Mouse (Mus musculus) intestine, embryonic 16.5 days (tissue): ENCODE data around the gene Prr7. TPM values are rescaled to one million over a fixed set of nuclear protein-coding genes. Genes with fewer than 3 reads are reported as not detected.
"Not testable (repeated sequence)": the region's sequence is repeated elsewhere in the genome, so short reads cannot be mapped to it uniquely, and the experiment has no call there.

Experiments used
- ATAC-seq: fragments of 200-750 bp; cut with Nextera tagmentation; 2 replicates; pipeline ENCODE4 v1.8.0; 2017; ENCODE audit warnings: moderate TSS enrichment, moderate library complexity
- H3K27ac ChIP-seq: fragments of 300-500 bp; sonication (generic); 2 replicates; pipeline ENCODE4 v1.5.1; 2014; ENCODE audit warnings: mild to moderate bottlenecking, low read length
- H3K27me3 ChIP-seq: fragments of 300-500 bp; sonication (generic); replicated peaks from 2 replicates; pipeline ENCODE4 v1.6.1; 2014; ENCODE audit warnings: low read length, control low read depth, mixed read lengths; ENCODE audit not compliant: control insufficient read depth, insufficient read depth
- H3K36me3 ChIP-seq: fragments of 300-500 bp; sonication (generic); 2 replicates; pipeline ENCODE4 v1.6.1; 2014; ENCODE audit warnings: low read length, control low read depth; ENCODE audit not compliant: control insufficient read depth, insufficient read depth
- H3K4me1 ChIP-seq: fragments of 300-500 bp; sonication (generic); 2 replicates; pipeline ENCODE4 v1.6.1; 2014; ENCODE audit warnings: low read length, control low read depth, mixed read lengths; ENCODE audit not compliant: control insufficient read depth, insufficient read depth
- H3K4me2 ChIP-seq: fragments of 300-500 bp; sonication (generic); 2 replicates; pipeline ENCODE4 v1.6.1; 2014; ENCODE audit warnings: low read depth, low read length, control low read depth
- H3K4me3 ChIP-seq: fragments of 300-500 bp; sonication (generic); 2 replicates; pipeline ENCODE4 v1.5.1; 2014; ENCODE audit warnings: mild to moderate bottlenecking, low read length
- H3K9ac ChIP-seq: fragments of 300-500 bp; sonication (generic); 2 replicates; pipeline ENCODE4 v1.6.1; 2014; ENCODE audit warnings: low read depth, low read length
- H3K9me3 ChIP-seq: fragments of 300-500 bp; sonication (generic); 2 replicates; pipeline ENCODE4 v1.6.1; 2016; ENCODE audit warnings: low read length, control low read depth; ENCODE audit not compliant: control insufficient read depth
- WGBS: fragments of 180-500 bp; shearing (Covaris S2); extraction: QIAGEN DNeasy Blood & Tissue Kit; methylation state at CpG from one replicate; pipeline ENCODE4 v1.1.7; 2014; 5-methylcytosine and 5-hydroxymethylcytosine counted together
- polyA plus RNA-seq: library from polyadenylated mRNA; unstranded; fragments of >200 nt; fragmentation: Nextera tagmentation; extraction: Ambion mirVana; gene quantifications from 2 replicates; pipeline ENCODE4 v1.2.1, GENCODE M21; 2015

Prr7 gene
- polyA plus RNA-seq, 1 experiment from 2014 or later = 0.18 TPM

GRCm38 (mm10) chr13:55429226-55429888, 34.7 kb upstream of the Prr7 start:
- Histone ChIP-seq H3K9me3 (no peaks in the 10 kb centered on the region), H3K27me3 (no peaks in the 10 kb centered on the region), H3K4me1 (no peaks in the 10 kb centered on the region), H3K9ac (no peak overlapping the region), H3K27ac (no peak overlapping the region), H3K4me3 (no peak overlapping the region), H3K4me2 (no peak overlapping the region), H3K36me3 (no peaks in the 10 kb centered on the region)
- ATAC-seq = peak; percentile 63
- 55% methylated on average over 12 of the region's 12 CpGs for WGBS

DNA sequence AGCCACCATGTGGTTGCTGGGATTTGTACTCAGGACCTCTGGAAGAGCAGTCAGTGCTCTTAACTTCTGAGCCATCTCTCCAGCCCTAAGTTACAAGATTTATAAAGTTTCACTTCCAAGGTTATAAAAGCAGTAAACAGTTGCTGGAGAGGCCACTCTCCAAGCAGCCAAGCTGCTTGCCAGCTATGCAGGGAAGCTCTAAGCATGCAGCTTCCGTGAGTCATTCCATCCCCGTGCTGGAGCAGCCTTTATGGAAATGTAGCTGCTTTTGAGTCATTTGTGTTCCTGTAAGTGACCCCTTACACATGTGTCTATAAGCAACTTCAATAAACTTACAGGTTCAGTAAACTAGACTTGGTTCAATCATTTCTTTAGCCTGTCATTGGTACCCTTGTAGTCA, 33.5 kb upstream of the Prr7 start:
- no peaks in the 10 kb centered on the region for H3K9me3 ChIP-seq
- H3K27me3 ChIP-seq = no peaks in the 10 kb centered on the region
- no peak overlapping the region for H3K27ac ChIP-seq
- H3K4me3 ChIP-seq = no peak overlapping the region
- ATAC-seq = no peak
- H3K4me2 ChIP-seq = no peak overlapping the region
- 69% methylated on average over 2 of the region's 2 CpGs for WGBS
- no peak overlapping the region for H3K9ac ChIP-seq
- H3K36me3 ChIP-seq = no peaks in the 10 kb centered on the region
- no peaks in the 10 kb centered on the region for H3K4me1 ChIP-seq

DNA sequence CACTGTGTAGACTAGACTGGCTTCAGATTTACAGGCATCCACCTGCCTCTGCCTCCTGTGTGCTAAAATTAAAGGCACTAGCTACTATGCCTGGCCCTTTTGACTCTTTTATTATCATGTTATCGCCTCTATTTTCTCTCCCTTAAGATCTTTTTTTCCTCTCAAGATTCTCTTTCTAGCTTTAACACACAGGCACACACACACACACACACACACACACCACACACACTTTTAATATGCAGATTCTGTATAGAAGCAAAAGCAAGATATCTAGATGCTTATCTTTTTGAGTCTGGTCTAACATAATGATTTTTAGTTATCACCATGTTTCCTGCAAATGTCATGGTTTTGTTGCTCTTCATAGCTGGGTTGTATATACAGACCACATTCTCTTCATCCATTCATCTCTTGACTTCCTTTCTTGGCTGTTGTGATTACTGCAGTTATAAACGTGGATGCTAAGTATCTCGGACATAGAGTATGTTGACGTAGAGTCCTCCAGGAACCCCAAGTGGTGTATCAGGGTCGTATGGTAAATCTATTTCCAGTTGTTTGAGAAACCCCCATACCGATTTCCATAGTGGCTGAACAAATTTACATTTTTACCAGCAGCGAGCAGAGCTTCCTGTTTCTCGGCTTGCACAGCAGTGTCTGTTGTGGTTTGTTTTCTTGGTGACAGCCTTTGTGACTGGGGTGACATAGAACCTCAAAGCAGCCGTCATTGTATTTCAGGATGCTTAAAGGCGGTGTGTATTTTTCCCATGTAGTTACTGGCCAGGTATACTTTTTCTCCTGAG, 32.0 kb upstream of the Prr7 start:
- H3K4me1 ChIP-seq = no peaks in the 10 kb centered on the region
- no peaks in the 10 kb centered on the region for H3K9me3 ChIP-seq
- no peak overlapping the region for H3K4me3 ChIP-seq
- ATAC-seq = no peak
- no peak overlapping the region for H3K27ac ChIP-seq
- no peak overlapping the region for H3K4me2 ChIP-seq
- no peak overlapping the region for H3K9ac ChIP-seq
- WGBS = 65% methylated on average over 10 of the region's 10 CpGs
- no peaks in the 10 kb centered on the region for H3K36me3 ChIP-seq
- H3K27me3 ChIP-seq = no peaks in the 10 kb centered on the region

DNA sequence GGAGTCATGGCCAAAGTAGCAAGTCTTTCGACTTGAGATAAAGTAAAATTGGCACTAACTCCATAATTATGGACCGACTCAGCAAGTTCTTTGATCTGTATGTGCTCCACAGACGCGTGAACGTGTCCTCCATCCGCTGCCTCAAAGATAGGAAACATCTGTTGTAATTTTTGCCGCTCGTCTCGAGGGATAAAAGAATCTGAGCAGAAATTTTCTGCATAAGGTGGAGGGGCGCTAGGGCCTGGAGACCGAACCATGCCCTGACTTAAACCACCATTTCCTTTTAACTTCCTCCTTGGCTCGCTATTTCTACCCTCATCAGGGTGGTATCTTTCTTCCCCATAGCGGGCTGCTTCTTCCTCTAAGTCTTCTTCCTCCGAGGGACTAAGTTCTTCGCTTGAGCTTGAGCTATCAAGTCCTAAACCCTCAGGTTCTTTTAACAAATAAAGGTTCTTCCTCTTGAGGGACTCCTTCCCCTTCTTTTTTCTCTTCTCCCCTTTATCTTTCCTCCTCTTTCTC, 26.9 kb upstream of the Prr7 start:
- H3K36me3 ChIP-seq, H3K9ac ChIP-seq, H3K27me3 ChIP-seq, H3K4me3 ChIP-seq, H3K4me2 ChIP-seq, H3K4me1 ChIP-seq, H3K9me3 ChIP-seq, H3K27ac ChIP-seq, ATAC-seq: not testable (repeated sequence)
- 81% methylated on average over 14 of the region's 15 CpGs for WGBS

- Histone ChIP-seq H3K4me1 (peaks cover 15% of the 10 kb centered on the region), H3K27me3 (no peaks in the 10 kb centered on the region), H3K36me3 (no peaks in the 10 kb centered on the region), H3K9me3 (no peaks in the 10 kb centered on the region), H3K4me3 (peak overlapping the region; percentile 79), H3K27ac (peak overlapping the region; percentile 98), H3K9ac (peak overlapping the region; percentile 69), H3K4me2 (peak overlapping the region; percentile 62)
- ATAC-seq = no peak
- 34% methylated on average over 9 of the region's 9 CpGs for WGBS
These were observed 20.2 kb upstream of the Prr7 start for GRCm38 (mm10) chr13:55443799-55444285.

GRCm38 (mm10) chr13:55444286-55444936, 19.7 kb upstream of the Prr7 start:
- H3K4me2 ChIP-seq = peak overlapping the region; percentile 62
- peak overlapping the region; percentile 98 for H3K27ac ChIP-seq
- H3K9me3 ChIP-seq = no peaks in the 10 kb centered on the region
- H3K9ac ChIP-seq = peak overlapping the region; percentile 69
- peak overlapping the region; percentile 79 for H3K4me3 ChIP-seq
- under 1% methylated on average over 33 of the region's 33 CpGs for WGBS
- ATAC-seq = peak; percentile 75
- peaks cover 15% of the 10 kb centered on the region for H3K4me1 ChIP-seq
- H3K27me3 ChIP-seq = no peaks in the 10 kb centered on the region
- no peaks in the 10 kb centered on the region for H3K36me3 ChIP-seq

GRCm38 (mm10) chr13:55444937-55445315, 19.1 kb upstream of the Prr7 start, which contains the start of gene Grk6:
Grk6 (plus strand) TSS chr13:55445072.
- under 1% methylated on average over 35 of the region's 35 CpGs for WGBS
- peak; percentile 96 for ATAC-seq
- H3K4me3 ChIP-seq = peak within 1 kb of the TSS; percentile 79

DNA sequence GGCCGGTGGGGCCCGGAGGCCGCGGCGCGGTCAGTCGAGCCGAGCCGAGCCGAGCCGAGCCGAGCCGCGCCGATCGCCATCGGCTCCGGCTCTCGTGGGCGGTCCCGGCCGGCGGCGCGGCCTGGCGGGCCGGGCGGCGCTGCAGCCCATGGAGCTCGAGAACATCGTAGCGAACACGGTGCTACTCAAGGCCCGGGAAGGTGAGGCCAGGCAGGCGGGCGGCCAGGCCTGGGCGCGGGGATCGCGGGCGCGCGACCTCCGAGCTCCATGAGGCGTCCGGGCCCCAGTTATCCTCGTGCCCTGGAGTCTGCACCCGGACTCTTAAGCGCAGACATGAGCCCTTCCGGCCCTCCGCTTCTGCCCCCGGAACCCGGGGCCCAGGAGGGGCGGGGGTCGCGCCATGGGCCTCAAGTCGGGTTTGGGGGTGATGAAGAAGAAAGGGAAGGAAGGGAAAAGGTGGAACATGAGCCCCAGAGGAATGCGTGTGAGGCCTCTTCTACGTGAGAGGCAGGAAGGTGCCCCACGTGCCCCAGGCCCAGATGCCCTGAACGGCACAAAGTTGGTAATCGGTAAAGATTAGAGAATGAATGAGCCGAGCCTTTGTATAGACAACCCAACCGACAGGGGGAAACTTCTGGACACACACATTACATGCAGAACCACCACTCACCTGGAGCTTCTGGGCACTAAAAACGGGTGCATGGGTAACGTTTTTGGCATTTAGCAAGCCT, 18.5 kb upstream of the Prr7 start:
- Histone ChIP-seq H3K27ac (peak overlapping the region; percentile 96), H3K27me3 (no peaks in the 10 kb centered on the region), H3K4me1 (peaks cover 19% of the 10 kb centered on the region), H3K9me3 (no peaks in the 10 kb centered on the region), H3K4me3 (peak overlapping the region; percentile 79), H3K4me2 (peak overlapping the region; percentile 74), H3K9ac (peak overlapping the region; percentile 94), H3K36me3 (peaks cover 2% of the 10 kb centered on the region)
- WGBS = under 1% methylated on average over 66 of the region's 66 CpGs
- no peak for ATAC-seq

More at GRCm38 (mm10) chr13:55444937-55445315, 19.1 kb upstream of the Prr7 start, which contains the start of gene Grk6:
- Histone ChIP-seq H3K27me3 (no peaks in the 10 kb centered on the region), H3K36me3 (no peaks in the 10 kb centered on the region; the same call in 1 of the 2 replicates), H3K9me3 (no peaks in the 10 kb centered on the region), H3K27ac (peak within 1 kb of the TSS; percentile 98), H3K9ac (peak within 1 kb of the TSS; percentile 94), H3K4me1 (peaks cover 19% of the 10 kb centered on the region), H3K4me2 (peak within 1 kb of the TSS; percentile 74)
